Mouse (Mus musculus): Measurements from ENCODE around the gene Cyren.
A peak's percentile ranks its signal among the peaks of the same experiment; 100 is the strongest.

DNA sequence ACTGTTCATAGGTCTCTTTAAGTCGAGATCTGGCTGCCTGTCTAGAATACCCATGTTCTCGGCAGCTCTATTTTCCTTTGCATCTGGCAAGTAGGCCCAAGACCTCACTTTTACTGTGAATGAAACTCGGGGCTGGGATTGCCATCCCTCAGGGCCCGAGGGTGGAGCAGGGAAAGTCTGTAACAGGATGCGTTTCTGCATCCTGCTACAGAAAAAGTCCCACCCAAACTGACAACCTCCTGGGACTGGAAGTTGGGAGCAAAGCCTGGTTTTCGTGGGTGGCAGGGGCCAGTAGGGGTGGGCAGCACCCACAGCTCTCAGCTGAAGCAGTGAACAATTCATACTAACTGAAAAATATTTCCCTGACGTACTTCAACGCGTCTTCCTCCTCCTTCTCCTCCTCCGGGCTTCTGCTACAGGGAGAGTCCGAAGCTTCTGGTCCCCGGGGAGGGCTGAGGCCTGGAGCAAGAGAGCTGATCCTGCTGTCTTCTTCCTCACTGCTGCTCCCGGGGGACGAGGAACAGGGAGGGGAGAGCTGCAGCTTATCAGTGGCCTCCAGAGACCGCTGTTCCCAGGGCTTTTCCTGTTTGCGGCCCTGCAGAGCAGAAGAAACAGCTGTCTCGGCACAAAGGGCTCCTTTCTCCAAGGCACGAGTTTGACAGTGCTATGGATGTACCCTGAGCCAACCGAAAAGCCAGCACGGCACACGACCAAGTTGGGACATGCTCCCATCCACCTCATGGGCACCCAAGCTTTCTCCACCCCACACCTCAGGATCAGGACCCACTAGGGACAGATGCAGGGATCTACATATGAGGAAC is 3.5 kb downstream of the Cyren start:
- TF ChIP-seq GATA1 (IDR thresholded peaks at IDR 0.05; ENCODE audit: borderline replicate concordance, low read length) (peak; percentile 96), FLI1 (IDR thresholded peaks at IDR 0.05; ENCODE audit: low read length) (peak; percentile 83)
